In the genomic region with DNA sequence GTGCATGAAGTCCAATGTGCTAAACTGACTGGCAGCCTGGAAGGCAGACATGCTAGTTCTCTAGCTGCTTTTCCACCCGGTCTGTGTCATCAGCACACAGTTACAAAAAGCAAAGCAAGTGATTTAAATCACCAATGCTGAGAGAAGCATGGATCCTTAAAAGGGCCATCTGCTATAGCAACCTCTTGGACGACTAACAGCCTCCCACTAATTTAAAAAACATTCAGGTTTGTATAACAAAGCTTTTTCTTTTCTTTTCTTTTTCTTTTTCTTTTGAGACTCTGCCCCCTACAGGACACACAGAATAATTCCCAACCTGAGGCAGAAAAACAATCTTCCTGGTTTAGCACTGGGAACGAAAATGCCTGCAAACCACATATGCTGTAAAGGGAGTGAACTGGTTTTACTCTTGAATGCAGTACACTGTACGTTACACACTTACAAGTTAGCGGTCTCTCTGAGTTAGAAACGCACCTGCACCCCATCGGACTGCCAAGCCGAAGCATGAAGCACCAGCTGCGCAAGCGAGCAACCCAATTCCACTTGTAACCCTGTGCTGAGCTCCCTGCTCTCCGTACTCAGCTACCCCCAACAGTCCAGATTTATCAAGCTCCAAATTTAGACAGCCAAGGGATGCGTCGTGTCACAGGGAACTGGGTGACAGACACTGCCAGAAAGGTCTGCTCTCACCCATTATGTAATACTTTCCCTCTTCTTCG, we compare ENCODE assay signal across 8 mouse cellular contexts. TPM values are rescaled to one million over a fixed set of nuclear protein-coding genes. Genes with fewer than 3 reads are reported as not detected.
DNase-seq lines count a peak whose midpoint lies in the region; ATAC-seq and TF ChIP-seq lines count a peak whose summit lies in the region.

No protein-coding gene starts in this region.

- intact Hi-C loops in heart, postnatal 10 days (cut with DNase I): loop anchor here (1.0 to 10.0 kb wide), 5 partner anchors 127 to 1254 kb away; a partner anchor contains a TSS

- H3K4me1 ChIP-seq in ES-E14 (ENCODE audit: control insufficient read depth in 2 of 2, insufficient read depth in 2 of 2, low read length in 2 of 2, poor library complexity in 1 of 2): peaks cover 0 to 7% of the 10 kb centered on the region in 2 experiments; a peak in 2 of 4 replicates

- peak overlapping the region in 1 of 2 experiments; percentile 20; a peak in 1 of 4 replicates for H3K4me3 ChIP-seq in ES-E14 (ENCODE audit: insufficient read depth in 1 of 2, low read depth in 1 of 2, low read length in 2 of 2, poor library complexity in 1 of 2, severe bottlenecking in 1 of 2)

- in situ Hi-C loops in ES-E14 (cut with MboI; ENCODE audit: low sequenced_read_pairs in 2 of 2, unreplicated experiment in 2 of 2): no loop called here

- peak; percentile 37 for DNase-seq in adrenal gland, postnatal 14 days
- no peak for DNase-seq in adrenal gland, adult 18-20 months (ENCODE audit: low spot score in 2 of 2)
- peak; percentile 35 for DNase-seq in ES-E14 (ENCODE audit: low read depth, low spot score)
- DNase-seq in embryo, embryonic 10 days (ENCODE audit: low spot score): peak; percentile 51
- peak; percentile 63 to 75 for DNase-seq in heart, postnatal 10 days
- DNase-seq in layer of hippocampus, adult 8-10 months (ENCODE audit: low spot score in 2 of 2): peak; percentile 59 to 60
- peak; percentile 4 to 10 for DNase-seq in thymus, postnatal 36 days

- H3K27ac ChIP-seq in ES-E14 (ENCODE audit: insufficient read depth, low read depth, low read length, poor library complexity, severe bottlenecking): no peak overlapping the region

- no peaks in the 10 kb centered on the region for H3K9me3 ChIP-seq in ES-E14 (ENCODE audit: control insufficient read depth, insufficient read depth, low read depth, low read length)

- H3K36me3 ChIP-seq in ES-E14 (ENCODE audit: control insufficient read depth, insufficient read depth, low read length, poor library complexity, severe bottlenecking): no peaks in the 10 kb centered on the region; the same call in 1 of the 2 replicates

- peak overlapping the region; percentile 14; the same call in 1 of the 2 replicates for H3K9ac ChIP-seq in ES-E14 (ENCODE audit: insufficient read depth, low read depth, low read length, poor library complexity, severe bottlenecking)

- ATAC-seq in megakaryocyte-erythroid progenitor cell, adult 5-6 weeks (replicated peaks; ENCODE audit: low FRiP score, low TSS enrichment, poor library complexity, severe bottlenecking): peak; percentile 52

TF ChIP-seq in ES-E14, 5 proteins besides CTCF, POLR2A, EP300 and RAD21:
- TF ChIP-seq ZC3H11A (IDR thresholded peaks at IDR 0.05; ENCODE audit: borderline replicate concordance, low read depth, low read length): 0 out of 2 replicates have a peak, but pooled peaks have one; percentile 12
- TF ChIP-seq HCFC1 (IDR thresholded peaks at IDR 0.05; ENCODE audit: borderline replicate concordance, insufficient read depth, low read length): no peak

RNA-seq across cellular contexts. Expression of a gene that starts 37.7 kb away (rescaled TPM):
- total RNA-seq in adrenal gland, postnatal 14 days (2021): 19.2 and 20.4 TPM in 2 replicates
- 10 to 100 TPM; 14.9 to 16.6 TPM for total RNA-seq in adrenal gland, adult 18-20 months (2021)
- 9.8 and 10.7 TPM in 2 replicates for total RNA-seq in ES-E14 (2012; rRNA removed)
- 10 to 100 TPM in 1 of 2 experiments, 1 to 10 TPM in 1; 8.8 to 10.7 TPM for total RNA-seq in heart, postnatal 10 days (2021)
- 10 to 100 TPM; 37.1 to 46.7 (median 41.8) TPM for total RNA-seq in layer of hippocampus, adult 8-10 months (2022)
- total RNA-seq in megakaryocyte-erythroid progenitor cell, adult 5-6 weeks (2014; fragmentation: Nextera tagmentation): 4.3 and 8.1 TPM in 2 replicates
- 1.8 and 5.6 TPM in 2 replicates for total RNA-seq in megakaryocyte-erythroid progenitor cell, adult 5-6 weeks (2017)

Comparison
In these comparisons a context has a peak if more than half of its experiments do, and no peak if none do; other contexts are left out.
1. DNase-seq: peak in adrenal gland, postnatal 14 days (single experiment), ES-E14 (single experiment), embryo, embryonic 10 days (single experiment), heart, postnatal 10 days (2 of 2), layer of hippocampus, adult 8-10 months (2 of 2) and thymus, postnatal 36 days (2 of 2); none in adrenal gland, adult 18-20 months (0 of 2).